Mouse (Mus musculus): ENCODE measurements around the gene Slc38a1.

Gene Slc38a1

GRCm38 (mm10) chr15:96560576-96561298 lies 82.0 kb downstream of the Slc38a1 start:
- no peak for DNase-seq (ENCODE audit: low read depth)

- DNase-seq (ENCODE audit: low read depth), result peak; percentile 50
Observed at GRCm38 (mm10) chr15:96551569-96552380, 90.9 kb downstream of the Slc38a1 start.

- no peak for DNase-seq (ENCODE audit: low read depth)
Observed at GRCm38 (mm10) chr15:96551107-96551506, 91.6 kb downstream of the Slc38a1 start.

GRCm38 (mm10) chr15:96548363-96548762 lies 94.3 kb downstream of the Slc38a1 start:
- DNase-seq (ENCODE audit: low read depth), result no peak

- no peak for DNase-seq (ENCODE audit: low read depth)
Observed at GRCm38 (mm10) chr15:96547256-96548195, 95.2 kb downstream of the Slc38a1 start.

GRCm38 (mm10) chr15:96543181-96543828 lies 99.4 kb downstream of the Slc38a1 start:
- peak; percentile 46 for DNase-seq (ENCODE audit: low read depth)

- no peak for DNase-seq (ENCODE audit: low read depth)
Observed at GRCm38 (mm10) chr15:96542135-96542534, 100.6 kb downstream of the Slc38a1 start.

GRCm38 (mm10) chr15:96537272-96537671 lies 105.4 kb downstream of the Slc38a1 start:
- no peak for DNase-seq (ENCODE audit: low read depth)

- DNase-seq (ENCODE audit: low read depth), result no peak
Observed at GRCm38 (mm10) chr15:96536412-96536811, 106.3 kb downstream of the Slc38a1 start.

- no peak for DNase-seq (ENCODE audit: low read depth)
Observed at GRCm38 (mm10) chr15:96527686-96528085, 115.0 kb downstream of the Slc38a1 start.

GRCm38 (mm10) chr15:96524239-96524738 lies 118.4 kb downstream of the Slc38a1 start:
- DNase-seq (ENCODE audit: low read depth), result no peak

All from c-Kit-positive CD71-positive TER-119-negative erythroid progenitor cells, embryonic 14.5 days (primary cell).